Mouse (Mus musculus) liver, embryonic 14.5 days (tissue): ENCODE data around the gene Phldb2. TPM values are rescaled to one million over a fixed set of nuclear protein-coding genes. Genes with fewer than 3 reads are reported as not detected.

Source experiments
- ATAC-seq: fragments of 200-750 bp; cut with Nextera tagmentation; 2 replicates; pipeline ENCODE4 v1.8.0; 2017; ENCODE audit warnings: moderate number of reproducible peaks, mild to moderate bottlenecking, moderate library complexity; ENCODE audit not compliant: insufficient read depth
- DNase-seq, 3 experiments: peaks; one replicate each; pipeline ENCODE4 v3.0.0-alpha.2; 2012 to 2013; ENCODE audit warnings: low read depth in 3 of 3, low spot score in 3 of 3
- H3K27ac ChIP-seq: fragments of 300-500 bp; sonication (generic); 2 replicates; pipeline ENCODE4 v1.5.1; 2014; ENCODE audit warnings: moderate library complexity, mild to moderate bottlenecking, control low read depth, inconsistent platforms
- H3K27me3 ChIP-seq: fragments of 300-500 bp; sonication (generic); 2 replicates; pipeline ENCODE4 v1.6.1; 2014; ENCODE audit warnings: mild to moderate bottlenecking, low read length, moderate library complexity; ENCODE audit not compliant: control insufficient read depth, insufficient read depth
- H3K36me3 ChIP-seq: fragments of 300-500 bp; sonication (generic); replicated peaks from 2 replicates; pipeline ENCODE4 v1.6.1; 2014; ENCODE audit warnings: low read depth; ENCODE audit not compliant: control insufficient read depth, insufficient read depth
- H3K4me1 ChIP-seq, 2 experiments: fragments of 200-500 bp in 1 of 2; fragments of 300-500 bp in 1 of 2; sonication (generic) in 1 of 2; replicated peaks; 2 replicates each; pipeline ENCODE4 v1.6.1; 2012 to 2014; ENCODE audit warnings: antibody characterized with exemption in 1 of 2, inconsistent platforms in 1 of 2, low read length in 1 of 2; ENCODE audit not compliant: control insufficient read depth in 2 of 2, insufficient read depth in 2 of 2
- H3K4me2 ChIP-seq: fragments of 300-500 bp; sonication (generic); 2 replicates; pipeline ENCODE4 v1.6.1; 2014; ENCODE audit warnings: low read depth, mild to moderate bottlenecking, control low read depth, moderate library complexity
- H3K4me3 ChIP-seq, 2 experiments: fragments of 200-500 bp in 1 of 2; fragments of 300-500 bp in 1 of 2; sonication (generic) in 1 of 2; 2 replicates each; pipeline ENCODE4 v1.5.1; 2012 to 2014; ENCODE audit warnings: low read depth in 2 of 2, low read length in 2 of 2, mild to moderate bottlenecking in 2 of 2, control low read depth in 1 of 2, inconsistent platforms in 1 of 2, moderate library complexity in 1 of 2; ENCODE audit not compliant: insufficient read depth in 1 of 2
- H3K9ac ChIP-seq: fragments of 300-500 bp; sonication (generic); replicated peaks from 2 replicates; pipeline ENCODE4 v1.6.1; 2014; ENCODE audit warnings: mild to moderate bottlenecking, control low read depth, moderate library complexity
- H3K9me3 ChIP-seq: fragments of 300-500 bp; sonication (generic); 2 replicates; pipeline ENCODE4 v1.6.1; 2016; ENCODE audit warnings: low read length, mixed read lengths; ENCODE audit not compliant: control insufficient read depth
- CTCF ChIP-seq: IDR thresholded peaks from 2 replicates; pipeline ENCODE4 v1.5.1; 2016; ENCODE audit warnings: antibody characterized with exemption, low read depth, control low read depth
- EP300 ChIP-seq: IDR thresholded peaks from 2 replicates; pipeline ENCODE4 v1.6.1; 2016; ENCODE audit warnings: antibody characterized with exemption, low read depth
- WGBS: fragments of 180-500 bp; shearing (Covaris S2); extraction: QIAGEN DNeasy Blood & Tissue Kit; methylation state at CpG from one replicate; pipeline ENCODE4 v1.1.7; 2014; ENCODE audit not compliant: insufficient replicate concordance; 5-methylcytosine and 5-hydroxymethylcytosine counted together
- polyA plus RNA-seq, 2 experiments: library from polyadenylated mRNA; depleted of rRNA in 1 of 2; stranded (reverse) in 1 of 2; unstranded in 1 of 2; fragments of >200 nt; fragmentation: Nextera tagmentation in 1 of 2; extraction: Ambion mirVana in 1 of 2; gene quantifications; 2 replicates each; pipeline versions ENCODE4 v1.2.1 to v1.2.3; 2012 to 2014

Phldb2 gene
- polyA plus RNA-seq, 2 experiments, result 9.7 to 12.7 TPM

DNA sequence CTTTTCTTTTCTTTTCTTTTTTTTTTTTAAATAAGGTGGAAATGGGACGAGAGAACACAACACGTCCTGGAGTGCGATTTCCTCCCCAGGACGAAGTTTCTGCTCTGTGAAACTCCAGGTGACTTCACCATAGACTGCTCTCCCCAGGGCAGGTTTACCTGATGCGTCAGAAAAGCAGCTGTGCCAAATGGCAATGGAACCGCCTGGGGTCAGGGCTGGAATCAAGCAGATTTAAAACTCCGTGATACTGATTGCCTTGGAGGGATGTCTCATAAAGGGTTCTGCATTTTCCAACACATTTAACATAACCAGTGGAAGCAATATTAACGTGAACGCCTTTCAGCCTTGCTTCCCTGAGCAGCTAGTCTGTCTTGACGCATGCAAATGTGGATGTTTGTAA, 108.5 kb downstream of the Phldb2 start:
- DNase-seq, result no peak

GRCm38 (mm10) chr16:45844049-45844780, 109.2 kb downstream of the Phldb2 start:
- peak overlapping the region; percentile 33 to 72 for H3K4me3 ChIP-seq
- 1% methylated on average over 43 of the region's 45 CpGs for WGBS
- DNase-seq, result peak in 1 of 3 experiments; percentile 5
- ATAC-seq, result peak; percentile 73
- H3K27me3 ChIP-seq, result peaks cover 25% of the 10 kb centered on the region
- H3K9me3 ChIP-seq, result no peaks in the 10 kb centered on the region
- TF ChIP-seq CTCF (peak; percentile 50), EP300 (no peak)
- H3K9ac ChIP-seq, result no peak overlapping the region
- no peaks in the 10 kb centered on the region for H3K36me3 ChIP-seq
- no peak overlapping the region for H3K27ac ChIP-seq
- H3K4me1 ChIP-seq, result no peaks in the 10 kb centered on the region
- H3K4me2 ChIP-seq, result peak overlapping the region; percentile 48

More for the DNA sequence above, 108.5 kb downstream of the Phldb2 start:
- H3K27me3 ChIP-seq, result peaks cover 25% of the 10 kb centered on the region
- 17% methylated on average over 10 of the region's 10 CpGs for WGBS
- peak overlapping the region; percentile 48 for H3K4me2 ChIP-seq
- TF ChIP-seq CTCF (no peak), EP300 (no peak)
- H3K36me3 ChIP-seq, result no peaks in the 10 kb centered on the region
- ATAC-seq, result no peak
- H3K4me3 ChIP-seq, result peak overlapping the region in 1 of 2 experiments; percentile 33; a peak in 2 of 4 replicates
- no peak overlapping the region for H3K9ac ChIP-seq
- H3K27ac ChIP-seq, result no peak overlapping the region
- H3K4me1 ChIP-seq, result no peaks in the 10 kb centered on the region
- no peaks in the 10 kb centered on the region for H3K9me3 ChIP-seq

DNA sequence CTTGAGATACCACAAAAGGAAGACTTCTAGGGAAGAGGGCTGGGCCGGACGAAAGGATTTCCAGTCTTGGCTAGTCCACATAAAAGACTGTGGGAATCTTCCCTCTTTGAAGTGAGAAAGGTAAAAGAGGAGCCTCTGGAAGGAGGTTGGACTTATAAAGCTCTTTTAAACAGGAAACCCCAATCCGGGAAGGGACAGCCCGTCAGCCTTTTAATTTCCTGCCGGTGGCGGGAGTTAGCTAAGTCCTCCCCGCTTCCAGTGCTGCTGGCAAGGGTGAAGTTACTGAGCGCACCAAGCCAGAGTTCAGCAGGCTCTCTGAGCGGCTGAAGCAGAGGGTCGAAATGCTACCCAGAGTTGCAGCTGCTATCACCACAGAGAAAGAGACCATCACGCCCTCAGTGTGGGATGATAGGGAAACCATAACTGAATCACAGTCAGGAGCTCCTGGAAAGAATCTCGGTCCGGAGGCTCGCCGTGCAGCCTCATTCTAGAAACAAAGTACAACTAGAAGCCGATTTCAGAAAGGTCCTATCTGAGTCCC, 110.0 kb downstream of the Phldb2 start:
- H3K27ac ChIP-seq, result no peak overlapping the region
- no peak for DNase-seq
- H3K27me3 ChIP-seq, result peaks cover 25% of the 10 kb centered on the region
- H3K36me3 ChIP-seq, result no peaks in the 10 kb centered on the region
- no peak for TF ChIP-seq EP300
- TF ChIP-seq CTCF, result no peak
- WGBS, result 3% methylated on average over 16 of the region's 16 CpGs
- peak overlapping the region; percentile 48 for H3K4me2 ChIP-seq
- H3K4me3 ChIP-seq, result peak overlapping the region; percentile 33 to 72
- peaks cover 0 to 2% of the 10 kb centered on the region in 2 experiments; a peak in 2 of 4 replicates for H3K4me1 ChIP-seq
- no peak for ATAC-seq
- H3K9me3 ChIP-seq, result no peaks in the 10 kb centered on the region
- H3K9ac ChIP-seq, result 0 out of 2 replicates have a peak overlapping the region, but pooled peaks have one; percentile 6

GRCm38 (mm10) chr16:45842440-45842839, 111.0 kb downstream of the Phldb2 start:
- no peak for ATAC-seq
- no peak for TF ChIP-seq EP300
- no peak for TF ChIP-seq CTCF
- DNase-seq, result no peak
- Histone ChIP-seq H3K27ac (no peak overlapping the region), H3K27me3 (peaks cover 25% of the 10 kb centered on the region), H3K4me2 (peak overlapping the region; percentile 48), H3K9ac (no peak overlapping the region), H3K9me3 (no peaks in the 10 kb centered on the region), H3K4me1 (peaks cover 0 to 12% of the 10 kb centered on the region in 2 experiments; a peak in 2 of 4 replicates), H3K4me3 (no peak overlapping the region), H3K36me3 (no peaks in the 10 kb centered on the region)
- WGBS, result 53% methylated on average over 4 of the region's 4 CpGs

DNA sequence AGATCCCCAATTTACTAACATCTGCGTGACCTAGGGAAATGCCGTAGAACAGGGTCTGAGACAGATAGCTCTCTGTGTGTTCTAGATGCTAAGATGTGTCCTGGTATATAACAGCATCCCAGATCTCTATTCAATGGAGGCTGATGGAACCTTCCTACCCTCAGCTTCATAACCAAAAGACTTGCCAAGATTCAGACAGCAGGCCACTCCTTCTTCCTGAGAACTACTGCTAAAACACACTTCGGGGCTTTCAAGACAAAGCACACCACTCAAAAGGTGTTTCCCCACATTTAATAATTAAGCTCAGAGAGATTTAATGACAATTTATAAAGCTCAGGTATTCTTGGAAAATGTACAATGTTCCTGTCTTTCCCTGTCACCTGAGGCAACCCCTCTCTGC, 111.6 kb downstream of the Phldb2 start:
- H3K27me3 ChIP-seq, result peaks cover 25% of the 10 kb centered on the region
- 64% methylated on average over 3 of the region's 3 CpGs for WGBS
- TF ChIP-seq CTCF (no peak), EP300 (no peak)
- no peaks in the 10 kb centered on the region for H3K9me3 ChIP-seq
- ATAC-seq (no peak), DNase-seq (no peak)
- H3K4me3 ChIP-seq, result no peak overlapping the region
- H3K4me2 ChIP-seq, result no peak overlapping the region
- H3K27ac ChIP-seq, result no peak overlapping the region
- H3K9ac ChIP-seq, result no peak overlapping the region
- peaks cover 0 to 12% of the 10 kb centered on the region in 2 experiments; a peak in 2 of 4 replicates for H3K4me1 ChIP-seq
- no peaks in the 10 kb centered on the region for H3K36me3 ChIP-seq
